Mouse (Mus musculus): ENCODE data around the gene Prop1.

DNA sequence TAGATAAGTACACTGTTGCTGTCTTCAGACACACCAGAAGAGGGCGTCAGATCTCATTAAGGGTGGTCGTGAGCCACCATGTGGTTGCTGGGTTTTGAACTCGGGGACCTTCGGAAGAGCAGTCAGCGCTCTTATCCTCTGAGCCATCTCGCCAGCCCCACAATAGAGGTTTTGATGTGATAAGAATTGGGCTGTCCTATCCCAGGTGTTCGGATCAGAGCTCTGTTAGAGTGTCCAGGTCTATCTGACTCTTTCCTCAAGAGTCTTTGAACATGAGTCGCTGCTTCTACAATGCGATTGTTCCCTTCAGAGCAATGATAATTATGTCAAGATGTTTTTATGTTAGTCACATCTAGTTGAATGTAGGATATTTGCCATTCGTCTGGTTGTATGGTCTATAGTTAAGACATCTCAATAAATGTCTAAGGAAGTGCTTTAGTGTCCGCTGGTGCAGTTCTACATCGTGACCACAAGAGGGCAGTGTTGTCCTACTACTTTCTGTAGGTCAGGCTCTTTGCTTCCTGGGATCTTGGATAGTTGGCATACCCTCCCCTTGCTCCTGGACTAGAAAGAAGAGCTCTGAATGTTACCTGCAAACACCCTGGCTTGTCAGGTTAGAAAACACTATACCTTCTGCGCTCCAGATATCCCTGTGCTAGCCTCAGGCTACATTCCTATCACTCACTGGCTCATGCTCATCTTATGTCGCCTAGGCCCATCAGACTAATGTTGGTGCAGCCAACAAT, 13.8 kb downstream of the Prop1 start:
- TF ChIP-seq MAX (IDR thresholded peaks at IDR 0.05; ENCODE audit: low read length) (no peak), CTCF (conservative IDR thresholded peaks at IDR 0.05 in 1 of 2, IDR thresholded peaks at IDR 0.05 in 1 of 2; ENCODE audit: low read depth in 2 of 2, low read length in 2 of 2) (peak; percentile 96 to 100)

Measured in CH12.LX (cell line).